Comparison of ENCODE assay signal across 8 mouse cellular contexts in the genomic region with DNA sequence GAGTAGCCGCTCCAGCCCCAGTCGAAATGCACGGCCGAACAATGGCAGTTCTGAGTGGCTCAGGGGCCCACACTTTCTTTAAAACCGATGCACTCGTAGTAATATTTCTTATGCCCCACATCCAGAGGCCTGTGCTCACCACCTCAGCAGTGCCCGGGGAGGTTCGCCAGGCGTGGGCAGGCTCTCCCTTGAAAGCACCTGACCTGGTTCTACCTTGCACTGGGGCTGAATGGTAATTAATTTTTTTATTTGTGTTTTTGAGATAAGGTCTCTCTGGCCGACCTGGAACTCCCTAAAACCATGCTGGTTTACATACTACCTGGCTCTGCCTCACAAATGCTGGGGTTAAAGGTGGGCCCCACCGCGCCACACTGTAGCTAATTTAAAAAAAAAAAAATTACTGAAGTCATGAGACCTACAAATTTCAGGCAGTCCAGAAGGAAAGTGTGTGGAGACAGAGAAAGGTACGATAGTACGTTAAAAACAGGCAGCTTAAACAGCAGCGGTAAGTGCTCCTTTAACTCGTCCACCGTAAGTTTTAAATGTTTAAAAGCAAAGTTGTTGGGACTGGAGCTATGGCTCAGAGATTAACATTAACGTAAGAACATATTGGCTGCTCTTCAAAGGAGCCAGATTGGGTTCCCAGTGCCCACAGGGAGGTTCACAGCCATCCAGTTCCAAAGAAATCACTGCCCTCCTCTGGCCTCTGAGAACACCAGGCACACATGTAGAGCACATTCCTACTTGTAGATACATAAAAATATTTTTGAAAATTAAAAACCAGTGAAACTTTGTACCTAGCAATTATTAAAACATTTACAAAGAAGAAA. TPM values are rescaled to one million over a fixed set of nuclear protein-coding genes. Genes with fewer than 3 reads are reported as not detected.
DNase-seq lines count a peak whose midpoint lies in the region; ATAC-seq and TF ChIP-seq lines count a peak whose summit lies in the region.

No protein-coding gene starts in this region.

- no peaks in the 10 kb centered on the region for H3K36me3 ChIP-seq in lung, embryonic 15.5 days
- H3K36me3 ChIP-seq in hindbrain, postnatal 0 days (ENCODE audit: insufficient read depth, low read length): no peaks in the 10 kb centered on the region
- no peaks in the 10 kb centered on the region for H3K36me3 ChIP-seq in myocyte (ENCODE audit: control insufficient read depth, insufficient read depth)

- 9% methylated on average over 18 of the region's 18 CpGs for WGBS in lung, embryonic 15.5 days
- 17% methylated on average over 18 of the region's 18 CpGs for WGBS in hindbrain, postnatal 0 days

- TF ChIP-seq CTCF in hindbrain, postnatal 0 days (IDR thresholded peaks at IDR 0.05; ENCODE audit: low read depth): no peak; the same call in 1 of the 2 replicates

- peak overlapping the region; percentile 76 for H3K4me2 ChIP-seq in lung, embryonic 15.5 days
- H3K4me2 ChIP-seq in hindbrain, postnatal 0 days (ENCODE audit: low read depth, low read length): peak overlapping the region; percentile 67
- peak overlapping the region; percentile 93 for H3K4me2 ChIP-seq in myocyte (ENCODE audit: low read depth)

- peaks cover 9% of the 10 kb centered on the region for H3K79me2 ChIP-seq in myocyte (ENCODE audit: control insufficient read depth, insufficient read depth)

- TF ChIP-seq POLR2A in myocyte (IDR thresholded peaks at IDR 0.05; ENCODE audit: insufficient read length, low read depth): no peak

- H3K9me3 ChIP-seq in lung, embryonic 15.5 days: no peaks in the 10 kb centered on the region
- no peaks in the 10 kb centered on the region for H3K9me3 ChIP-seq in hindbrain, postnatal 0 days (ENCODE audit: low read length)

- H3K27me3 ChIP-seq in lung, embryonic 15.5 days: no peaks in the 10 kb centered on the region
- H3K27me3 ChIP-seq in hindbrain, postnatal 0 days (ENCODE audit: insufficient read depth, low read length): no peaks in the 10 kb centered on the region
- H3K27me3 ChIP-seq in myocyte (ENCODE audit: control insufficient read depth, insufficient read depth, insufficient read length): no peaks in the 10 kb centered on the region

- peak overlapping the region; percentile 98 for H3K27ac ChIP-seq in lung, embryonic 15.5 days
- peak overlapping the region; percentile 96 for H3K27ac ChIP-seq in hindbrain, postnatal 0 days

- no peak for DNase-seq in lung, postnatal 4 days
- peak; percentile 27 for DNase-seq in embryo, embryonic 10 days (ENCODE audit: low spot score)
- DNase-seq in hindbrain, postnatal 0 days (ENCODE audit: low spot score): no peak
- DNase-seq in spleen, adult 12 weeks (ENCODE audit: low spot score): no peak
- no peak for DNase-seq in adrenal gland, adult 8-10 months

- peak overlapping the region; percentile 60 for H3K4me3 ChIP-seq in lung, embryonic 15.5 days
- H3K4me3 ChIP-seq in hindbrain, postnatal 0 days (ENCODE audit: low read length): peak overlapping the region; percentile 64
- peak overlapping the region; percentile 52 for H3K4me3 ChIP-seq in myocyte

- H3ac ChIP-seq in myocyte (ENCODE audit: control insufficient read depth, insufficient read length): peak overlapping the region; percentile 17

- peak overlapping the region; percentile 70 for H3K9ac ChIP-seq in lung, embryonic 15.5 days
- H3K9ac ChIP-seq in hindbrain, postnatal 0 days (replicated peaks; ENCODE audit: low read length): peak overlapping the region; percentile 83

- peaks cover 29% of the 10 kb centered on the region for H3K4me1 ChIP-seq in lung, embryonic 15.5 days
- peaks cover 11% of the 10 kb centered on the region for H3K4me1 ChIP-seq in hindbrain, postnatal 0 days (ENCODE audit: insufficient read depth, low read length)

- no peak; the same call in 1 of the 2 replicates for ATAC-seq in lung, embryonic 15.5 days (ENCODE audit: borderline replicate concordance, extremely low read depth, low FRiP score, low TSS enrichment)
- no peak for ATAC-seq in hindbrain, postnatal 0 days
- ATAC-seq in granulocyte monocyte progenitor cell, adult 5-6 weeks (replicated peaks; ENCODE audit: poor library complexity, severe bottlenecking): no peak

TF ChIP-seq in myocyte, 11 proteins besides CTCF, POLR2A, EP300 and RAD21:
- no peak for TF ChIP-seq MAX (IDR thresholded peaks at IDR 0.05; ENCODE audit: low read depth)
- no peak for TF ChIP-seq CEBPB (IDR thresholded peaks at IDR 0.05; ENCODE audit: insufficient read depth, poor library complexity, severe bottlenecking)
- no peak for TF ChIP-seq TCF12 (IDR thresholded peaks at IDR 0.05; ENCODE audit: insufficient read depth, poor library complexity, severe bottlenecking)
- TF ChIP-seq MYOD1 (IDR thresholded peaks at IDR 0.05; ENCODE audit: control insufficient read depth in 1 of 3, insufficient read length in 2 of 3, low read depth in 2 of 3): no peak
- no peak for TF ChIP-seq POLR2AphosphoS2 (IDR thresholded peaks at IDR 0.05; ENCODE audit: insufficient read length, low read depth)

RNA-seq across cellular contexts. Expression of gene Mmaa, which starts 0.8 kb away (rescaled TPM):
- polyA plus RNA-seq in lung, embryonic 15.5 days (2015; fragmentation: Nextera tagmentation; extraction: Ambion mirVana): 10.9 and 11.2 TPM in 2 replicates
- total RNA-seq in hindbrain, postnatal 0 days (2014; rRNA removed): 6.8 and 7.9 TPM in 2 replicates
- polyA plus RNA-seq in hindbrain, postnatal 0 days (2015; fragmentation: Nextera tagmentation; extraction: Ambion mirVana): 11.5 and 12.9 TPM in 2 replicates
- 5.9 TPM for polyA plus RNA-seq in myocyte (2012; fragmentation: generic; extraction: Trizol)
- 10 to 100 TPM; 23.9 to 36.8 (median 28.8) TPM for total RNA-seq in adrenal gland, adult 8-10 months (2022)
- total RNA-seq in granulocyte monocyte progenitor cell, adult 5-6 weeks (2014; fragmentation: Nextera tagmentation): 2.0 and 2.5 TPM in 2 replicates
- 3.6 and 7.0 TPM in 2 replicates for total RNA-seq in granulocyte monocyte progenitor cell, adult 5-6 weeks (2017)

RNA-seq across cellular contexts. Expression of gene 1700011L22Rik, which starts 47.1 kb away (rescaled TPM):
- not detected in 2 replicates for polyA plus RNA-seq in lung, embryonic 15.5 days (2015; fragmentation: Nextera tagmentation; extraction: Ambion mirVana)
- total RNA-seq in hindbrain, postnatal 0 days (2014; rRNA removed): not detected in 2 replicates
- polyA plus RNA-seq in hindbrain, postnatal 0 days (2015; fragmentation: Nextera tagmentation; extraction: Ambion mirVana): 0.25 TPM in 1 of 2 replicates, not detected in the other
- polyA plus RNA-seq in myocyte (2012; fragmentation: generic; extraction: Trizol): not detected
- total RNA-seq in adrenal gland, adult 8-10 months (2022): under 1 TPM in 2 of 4 experiments, not detected in 2; 0.40 to 0.49 TPM
- not detected in 2 replicates for total RNA-seq in granulocyte monocyte progenitor cell, adult 5-6 weeks (2014; fragmentation: Nextera tagmentation)
- not detected in 2 replicates for total RNA-seq in granulocyte monocyte progenitor cell, adult 5-6 weeks (2017)
